19 mouse cellular contexts compared by ENCODE assay signal in the genomic region with DNA sequence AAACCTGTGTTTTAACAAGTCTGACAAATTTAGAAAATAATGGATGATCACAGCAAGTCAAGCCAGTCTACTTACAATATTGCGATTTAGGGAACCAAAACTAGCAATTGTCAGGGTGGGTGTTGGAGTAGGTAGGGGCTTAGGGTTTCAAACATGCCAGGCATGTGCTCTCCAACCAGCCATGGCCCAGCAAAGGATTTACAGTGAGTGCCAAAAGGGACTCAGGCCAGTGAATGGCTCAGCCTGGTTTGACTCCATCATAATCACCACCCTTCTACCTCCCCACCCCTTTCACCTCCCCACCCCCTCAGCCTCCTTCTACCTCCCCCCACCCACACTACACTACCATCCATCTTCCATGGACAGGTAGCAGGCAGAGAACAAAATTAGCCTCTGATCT.
DNase-seq lines count a peak whose midpoint lies in the region; ATAC-seq and TF ChIP-seq lines count a peak whose summit lies in the region.
"Had no signal": no experiment of that assay in that cellular context is flagged by ENCODE, and none has a peak within 500 bp of the region (broad histone marks: within the 10 kb centered on the region; RNA-seq: fewer than 3 reads in every experiment).

No protein-coding gene starts in this region.

- peak; percentile 57; the same call in 1 of the 2 replicates for ATAC-seq in forebrain, embryonic 15.5 days (replicated peaks)
- ATAC-seq in forebrain, embryonic 12.5 days (ENCODE audit: low FRiP score) = no peak
- ATAC-seq in hindbrain, embryonic 16.5 days = peak; percentile 53; the same call in 1 of the 2 replicates
- no peak for ATAC-seq in liver, postnatal 0 days
- ATAC-seq: activated CD4-positive, CD25-positive, alpha-beta regulatory T cell, adult 4 months; forebrain, embryonic 13.5 days; intestine, embryonic 15.5 days; Patski had no signal

- TF ChIP-seq CTCF in thymus, adult 2 months (IDR thresholded peaks at IDR 0.05; ENCODE audit: borderline replicate concordance, control insufficient read depth, extremely low read depth, insufficient read depth, low read length, poor library complexity) = no peak
- no peak for TF ChIP-seq CTCF in liver, postnatal 0 days (IDR thresholded peaks at IDR 0.05; ENCODE audit: low read depth)

- H3K27ac ChIP-seq in forebrain, embryonic 15.5 days (replicated peaks) = no peak overlapping the region
- H3K27ac ChIP-seq in forebrain, embryonic 12.5 days = no peak overlapping the region
- H3K27ac ChIP-seq in hindbrain, embryonic 16.5 days (ENCODE audit: low read depth, low read length) = no peak overlapping the region
- no peak overlapping the region for H3K27ac ChIP-seq in hindbrain, embryonic 10.5 days
- H3K27ac ChIP-seq in thymus, adult 2 months (ENCODE audit: control insufficient read depth, insufficient read depth, low read length) = peak overlapping the region; percentile 57; the same call in 1 of the 2 replicates
- no peak overlapping the region for H3K27ac ChIP-seq in liver, postnatal 0 days (ENCODE audit: low read depth)
- H3K27ac ChIP-seq: embryonic facial prominence, embryonic 12.5 days; forebrain, embryonic 13.5 days; hindbrain, embryonic 13.5 days; intestine, embryonic 15.5 days had no signal

- no peak for TF ChIP-seq EP300 in liver, postnatal 0 days (IDR thresholded peaks at IDR 0.05; ENCODE audit: low read depth)

- no peak for TF ChIP-seq POLR2A in thymus, adult 2 months (IDR thresholded peaks at IDR 0.05; ENCODE audit: control insufficient read depth, extremely low read depth, insufficient read depth, low read length, poor library complexity)

- WGBS in forebrain, embryonic 15.5 days = 90% methylated on average over 1 of the region's 1 CpGs
- 91% methylated on average over 1 of the region's 1 CpGs for WGBS in forebrain, embryonic 12.5 days
- 79% methylated on average over 1 of the region's 1 CpGs for WGBS in hindbrain, embryonic 16.5 days
- WGBS in hindbrain, embryonic 10.5 days = 98% methylated on average over 1 of the region's 1 CpGs
- WGBS in thymus, adult 2 months = 97% methylated on average over 1 of the region's 1 CpGs
- WGBS in liver, postnatal 0 days (ENCODE audit: insufficient replicate concordance) = 76% methylated on average over 1 of the region's 1 CpGs

- no peaks in the 10 kb centered on the region for H3K9me3 ChIP-seq in forebrain, embryonic 15.5 days
- H3K9me3 ChIP-seq in forebrain, embryonic 12.5 days = no peaks in the 10 kb centered on the region
- no peaks in the 10 kb centered on the region for H3K9me3 ChIP-seq in hindbrain, embryonic 16.5 days (ENCODE audit: control insufficient read depth, low read length)
- no peaks in the 10 kb centered on the region for H3K9me3 ChIP-seq in hindbrain, embryonic 10.5 days
- no peaks in the 10 kb centered on the region for H3K9me3 ChIP-seq in liver, postnatal 0 days (ENCODE audit: low read length)
- H3K9me3 ChIP-seq: embryonic facial prominence, embryonic 12.5 days; forebrain, embryonic 13.5 days; hindbrain, embryonic 13.5 days; intestine, embryonic 15.5 days had no signal

- H3K4me1 ChIP-seq in forebrain, embryonic 15.5 days = peaks cover 15% of the 10 kb centered on the region; the same call in 1 of the 2 replicates
- H3K4me1 ChIP-seq in forebrain, embryonic 12.5 days = peaks cover 14% of the 10 kb centered on the region
- peaks cover 13% of the 10 kb centered on the region for H3K4me1 ChIP-seq in hindbrain, embryonic 16.5 days (ENCODE audit: control insufficient read depth, insufficient read depth, low read depth, low read length)
- H3K4me1 ChIP-seq in hindbrain, embryonic 10.5 days (replicated peaks) = peaks cover 38% of the 10 kb centered on the region
- peaks cover 23% of the 10 kb centered on the region for H3K4me1 ChIP-seq in thymus, adult 2 months (replicated peaks; ENCODE audit: control insufficient read depth, insufficient read depth, low read length)
- peaks cover 2% of the 10 kb centered on the region; the same call in 1 of the 2 replicates for H3K4me1 ChIP-seq in liver, postnatal 0 days (ENCODE audit: insufficient read depth)
- H3K4me1 ChIP-seq: intestine, embryonic 15.5 days had no signal

- H3K9ac ChIP-seq in forebrain, embryonic 15.5 days (replicated peaks) = no peak overlapping the region
- no peak overlapping the region for H3K9ac ChIP-seq in forebrain, embryonic 12.5 days
- H3K9ac ChIP-seq in hindbrain, embryonic 16.5 days (ENCODE audit: low read depth, low read length) = no peak overlapping the region
- no peak overlapping the region for H3K9ac ChIP-seq in liver, postnatal 0 days (replicated peaks)
- H3K9ac ChIP-seq: embryonic facial prominence, embryonic 12.5 days; forebrain, embryonic 13.5 days; hindbrain, embryonic 13.5 days; intestine, embryonic 15.5 days had no signal

- no peak overlapping the region for H3K4me3 ChIP-seq in forebrain, embryonic 15.5 days
- H3K4me3 ChIP-seq in forebrain, embryonic 12.5 days (replicated peaks) = no peak overlapping the region
- no peak overlapping the region for H3K4me3 ChIP-seq in hindbrain, embryonic 16.5 days (ENCODE audit: low read length)
- H3K4me3 ChIP-seq in hindbrain, embryonic 10.5 days = no peak overlapping the region
- H3K4me3 ChIP-seq in thymus, adult 2 months (ENCODE audit: control insufficient read depth, insufficient read depth, low read length) = no peak overlapping the region
- H3K4me3 ChIP-seq in liver, postnatal 0 days (ENCODE audit: low read depth, low read length) = no peak overlapping the region
- H3K4me3 ChIP-seq: embryonic facial prominence, embryonic 12.5 days; forebrain, embryonic 13.5 days; hindbrain, embryonic 13.5 days; intestine, embryonic 15.5 days had no signal

- H3K27me3 ChIP-seq in forebrain, embryonic 15.5 days = no peaks in the 10 kb centered on the region
- H3K27me3 ChIP-seq in forebrain, embryonic 12.5 days = no peaks in the 10 kb centered on the region
- H3K27me3 ChIP-seq in hindbrain, embryonic 16.5 days (replicated peaks; ENCODE audit: control insufficient read depth, insufficient read depth, low read length) = no peaks in the 10 kb centered on the region
- H3K27me3 ChIP-seq in hindbrain, embryonic 10.5 days (ENCODE audit: insufficient read depth, poor library complexity, severe bottlenecking) = no peaks in the 10 kb centered on the region
- no peaks in the 10 kb centered on the region for H3K27me3 ChIP-seq in thymus, adult 2 months (ENCODE audit: control insufficient read depth, insufficient read depth, low read length)
- H3K27me3 ChIP-seq in liver, postnatal 0 days (ENCODE audit: insufficient read depth, low read length) = no peaks in the 10 kb centered on the region
- H3K27me3 ChIP-seq: embryonic facial prominence, embryonic 12.5 days; forebrain, embryonic 13.5 days; hindbrain, embryonic 13.5 days; intestine, embryonic 15.5 days; Patski had no signal

- no peak overlapping the region for H3K4me2 ChIP-seq in forebrain, embryonic 15.5 days (replicated peaks)
- no peak overlapping the region for H3K4me2 ChIP-seq in forebrain, embryonic 12.5 days
- H3K4me2 ChIP-seq in hindbrain, embryonic 16.5 days (ENCODE audit: low read length) = no peak overlapping the region
- no peak overlapping the region for H3K4me2 ChIP-seq in liver, postnatal 0 days (ENCODE audit: low read depth, low read length)
- H3K4me2 ChIP-seq: embryonic facial prominence, embryonic 12.5 days; forebrain, embryonic 13.5 days; hindbrain, embryonic 13.5 days; intestine, embryonic 15.5 days had no signal

- H3K36me3 ChIP-seq in forebrain, embryonic 15.5 days = no peaks in the 10 kb centered on the region
- H3K36me3 ChIP-seq in forebrain, embryonic 12.5 days (replicated peaks) = no peaks in the 10 kb centered on the region
- no peaks in the 10 kb centered on the region for H3K36me3 ChIP-seq in hindbrain, embryonic 16.5 days (ENCODE audit: control insufficient read depth, insufficient read depth, low read length)
- no peaks in the 10 kb centered on the region for H3K36me3 ChIP-seq in hindbrain, embryonic 10.5 days
- H3K36me3 ChIP-seq in thymus, adult 2 months (ENCODE audit: control insufficient read depth, insufficient read depth, low read length) = no peaks in the 10 kb centered on the region
- no peaks in the 10 kb centered on the region for H3K36me3 ChIP-seq in liver, postnatal 0 days (replicated peaks; ENCODE audit: insufficient read depth, low read length)
- H3K36me3 ChIP-seq: embryonic facial prominence, embryonic 12.5 days; hindbrain, embryonic 13.5 days; intestine, embryonic 15.5 days had no signal

- no peak for DNase-seq in hindbrain, embryonic 10.5 days (ENCODE audit: low spot score)
- DNase-seq in thymus, adult 2 months = no peak
- DNase-seq in thymus, postnatal 14 days = no peak
- DNase-seq in liver, postnatal 0 days = no peak
- DNase-seq: adrenal gland, postnatal 14 days; cerebellum, adult 11-12 months; gastrocnemius, postnatal 10 days; heart, postnatal 10 days; heart, postnatal 4 days; kidney, adult 18-20 months had no signal

Comparison
In these comparisons a context has a peak if more than half of its experiments do, and no peak if none do; other contexts are left out.
1. ATAC-seq: peak in forebrain, embryonic 15.5 days (single experiment) and hindbrain, embryonic 16.5 days (single experiment); none in forebrain, embryonic 12.5 days (single experiment) and liver, postnatal 0 days (single experiment).